Mouse (Mus musculus) embryonic stem cell, embryonic (primary cell): ENCODE data around the gene Slbp.

Source experiments
- CTCF ChIA-PET, 4 experiments: fragments of 300-600 bp in 2 of 4; fragments of 350-600 bp in 2 of 4; sonication (Branson Sonifier 250); formaldehyde crosslinking; loops; one replicate each; lab custom pipeline; 2022; ENCODE audit warnings: inconsistent platforms in 2 of 4; lab: Charles Lee
- POLR2A ChIA-PET, 4 experiments: fragments of 300-600 bp in 2 of 4; fragments of 350-600 bp in 2 of 4; sonication (Branson Sonifier 250); formaldehyde crosslinking; loops; one replicate each; lab custom pipeline; 2022; ENCODE audit warnings: antibody characterized with exemption in 4 of 4, inconsistent platforms in 1 of 4; lab: Charles Lee

Gene Slbp

GRCm38 (mm10) chr5:33651921-33652782, at the start of gene Slbp:
Slbp (minus strand) TSS chr5:33652574.
- ChIA-PET POLR2A (interaction anchor here (0.5 to 15.0 kb wide), 145 partner anchors 8 to 1923 kb away, joined by 3 to 307 read pairs (median 5); partner anchors contain the start of genes Fam53a (in 4 of the 4), Gm9903 (in 4 of the 4), Nelfa (in 3 of the 4) and Rnf4 (in 3 of the 4)), CTCF (interaction anchor here in 2 of 4 experiments (0.7 to 2.3 kb wide), 11 partner anchors 11 to 156 kb away, joined by 3 to 15 read pairs (median 4); partner anchors contain the start of genes Fam53a (in 1 of the 2) and Gm9903 (in 1 of the 2))

GRCm38 (mm10) chr5:33701832-33702231, 49.5 kb upstream of the Slbp start:
- ChIA-PET CTCF (interaction anchor here in 1 of 4 experiments (1.3 kb wide), 1 partner anchor 15 kb away, joined by 3 read pairs; no protein-coding TSS in a partner anchor), POLR2A (interaction anchor here in 2 of 4 experiments (1.1 to 17.5 kb wide), 5 partner anchors 11 to 29 kb away, joined by 3 to 152 read pairs (median 3); partner anchors contain the start of gene Fgfr3 (in 2 of the 2))

- ChIA-PET POLR2A (interaction anchor here in 1 of 4 experiments (2.2 to 17.5 kb wide), 2 partner anchors 23 to 38 kb away, joined by 6 to 152 read pairs; partner anchors contain the start of gene Fgfr3), CTCF (interaction anchor here in 1 of 4 experiments (1.5 kb wide), 1 partner anchor 25 kb away, joined by 3 read pairs; no protein-coding TSS in a partner anchor)
Measured at GRCm38 (mm10) chr5:33700010-33700409, 47.6 kb upstream of the Slbp start.

- ChIA-PET POLR2A (interaction anchor here in 2 of 4 experiments (0.7 to 17.5 kb wide), 7 partner anchors 13 to 47 kb away, joined by 3 to 152 read pairs (median 4); partner anchors contain the start of genes Fgfr3 (in 1 of the 2) and Slbp (in 1 of the 2)), CTCF (interaction anchor here in 3 of 4 experiments (0.6 to 2.0 kb wide), 8 partner anchors 10 to 196 kb away, joined by 3 to 7 read pairs (median 4); partner anchors contain the start of gene Fgfr3 (in 1 of the 3))
Measured at GRCm38 (mm10) chr5:33698669-33699068, 46.3 kb upstream of the Slbp start.

GRCm38 (mm10) chr5:33697947-33698512, 45.7 kb upstream of the Slbp start:
- POLR2A ChIA-PET, result interaction anchor here in 2 of 4 experiments (0.7 to 17.5 kb wide), 7 partner anchors 12 to 46 kb away, joined by 3 to 152 read pairs (median 4); partner anchors contain the start of genes Fgfr3 (in 1 of the 2) and Slbp (in 1 of the 2)

GRCm38 (mm10) chr5:33697534-33697933, 45.2 kb upstream of the Slbp start:
- CTCF ChIA-PET, result interaction anchor here in 3 of 4 experiments (0.6 to 2.0 kb wide), 8 partner anchors 9 to 154 kb away, joined by 3 to 8 read pairs (median 5); partner anchors contain the start of gene Fgfr3 (in 1 of the 3)
- POLR2A ChIA-PET, result interaction anchor here in 2 of 4 experiments (1.4 to 17.5 kb wide), 3 partner anchors 12 to 46 kb away, joined by 3 to 152 read pairs (median 6); partner anchors contain the start of genes Fgfr3 (in 1 of the 2) and Slbp (in 1 of the 2)

More at GRCm38 (mm10) chr5:33697947-33698512, 45.7 kb upstream of the Slbp start:
- CTCF ChIA-PET, result interaction anchor here in 3 of 4 experiments (0.6 to 2.0 kb wide), 11 partner anchors 10 to 197 kb away, joined by 3 to 8 read pairs (median 4); partner anchors contain the start of gene Fgfr3 (in 1 of the 3)

GRCm38 (mm10) chr5:33696430-33696829, 44.1 kb upstream of the Slbp start:
- POLR2A ChIA-PET, result interaction anchor here (0.5 to 5.7 kb wide), 20 partner anchors 9 to 161 kb away, joined by 3 to 35 read pairs (median 4); partner anchors contain the start of genes Slbp (in 3 of the 4), Fam53a (in 1 of the 4), Fgfr3 (in 1 of the 4) and Gm9903 (in 1 of the 4)

GRCm38 (mm10) chr5:33695718-33696121, 43.3 kb upstream of the Slbp start:
- ChIA-PET POLR2A (interaction anchor here (0.5 to 5.7 kb wide), 27 partner anchors 8 to 160 kb away, joined by 3 to 35 read pairs (median 4); partner anchors contain the start of genes Slbp (in 3 of the 4), Fam53a (in 1 of the 4), Fgfr3 (in 1 of the 4) and Gm9903 (in 1 of the 4)), CTCF (interaction anchor here in 3 of 4 experiments (0.6 to 2.2 kb wide), 9 partner anchors 10 to 48 kb away, joined by 3 to 8 read pairs (median 3); no protein-coding TSS in a partner anchor)

More at GRCm38 (mm10) chr5:33696430-33696829, 44.1 kb upstream of the Slbp start:
- CTCF ChIA-PET, result interaction anchor here in 2 of 4 experiments (0.8 to 2.2 kb wide), 6 partner anchors 10 to 41 kb away, joined by 3 to 8 read pairs (median 3); no protein-coding TSS in a partner anchor

GRCm38 (mm10) chr5:33694848-33695717, 42.7 kb upstream of the Slbp start:
- CTCF ChIA-PET, result interaction anchor here in 2 of 4 experiments (0.9 to 2.2 kb wide), 8 partner anchors 10 to 43 kb away, joined by 3 to 8 read pairs (median 4); no protein-coding TSS in a partner anchor
- POLR2A ChIA-PET, result interaction anchor here (0.7 to 5.7 kb wide), 28 partner anchors 9 to 159 kb away, joined by 3 to 35 read pairs (median 4); partner anchors contain the start of genes Slbp (in 3 of the 4), Fam53a (in 1 of the 4), Fgfr3 (in 1 of the 4) and Gm9903 (in 1 of the 4)

- POLR2A ChIA-PET, result interaction anchor here (0.6 to 5.7 kb wide), 13 partner anchors 10 to 54 kb away, joined by 3 to 35 read pairs (median 7); partner anchors contain the start of genes Slbp (in 2 of the 4) and Fgfr3 (in 1 of the 4)
- CTCF ChIA-PET, result interaction anchor here in 3 of 4 experiments (0.8 to 2.0 kb wide), 6 partner anchors 11 to 43 kb away, joined by 3 to 6 read pairs (median 4); no protein-coding TSS in a partner anchor
Measured at GRCm38 (mm10) chr5:33694461-33694847, 42.1 kb upstream of the Slbp start.

GRCm38 (mm10) chr5:33692393-33692792, 40.0 kb upstream of the Slbp start:
- ChIA-PET CTCF (interaction anchor here in 2 of 4 experiments (1.0 to 2.1 kb wide), 3 partner anchors 15 to 91 kb away, joined by 3 to 7 read pairs (median 3); no protein-coding TSS in a partner anchor), POLR2A (interaction anchor here in 3 of 4 experiments (0.7 to 5.7 kb wide), 11 partner anchors 9 to 90 kb away, joined by 3 to 35 read pairs (median 6); partner anchors contain the start of genes Slbp (in 2 of the 3), Letm1 (in 1 of the 3) and Tacc3 (in 1 of the 3))

GRCm38 (mm10) chr5:33689852-33690645, 37.7 kb upstream of the Slbp start:
- ChIA-PET POLR2A (interaction anchor here in 2 of 4 experiments (0.7 to 1.3 kb wide), 8 partner anchors 12 to 53 kb away, joined by 3 to 4 read pairs (median 3); no protein-coding TSS in a partner anchor), CTCF (interaction anchor here in 2 of 4 experiments (0.5 to 1.6 kb wide), 2 partner anchors 11 to 1749 kb away, joined by 3 read pairs; no protein-coding TSS in a partner anchor)

- ChIA-PET CTCF (interaction anchor here in 1 of 4 experiments (1.2 to 2.2 kb wide), 2 partner anchors 9 to 49 kb away, joined by 3 to 6 read pairs; no protein-coding TSS in a partner anchor), POLR2A (interaction anchor here in 2 of 4 experiments (0.7 to 1.6 kb wide), 8 partner anchors 12 to 54 kb away, joined by 3 to 6 read pairs (median 4); no protein-coding TSS in a partner anchor)
Measured at GRCm38 (mm10) chr5:33689221-33689844, 37.0 kb upstream of the Slbp start.
